Mouse (Mus musculus): Measurements from ENCODE around the gene Fmod. TPM values are rescaled to one million over a fixed set of nuclear protein-coding genes. Genes with fewer than 3 reads are reported as not detected.
A peak's percentile ranks its signal among the peaks of the same experiment; 100 is the strongest.

Fmod gene
- polyA plus RNA-seq, 1 experiment from 2014 or later: 2.2 TPM

- ATAC-seq (replicated peaks; ENCODE audit: low FRiP score): no peak
- Histone ChIP-seq H3K27ac (ENCODE audit: low read depth, low read length) (no peak overlapping the region), H3K36me3 (ENCODE audit: control insufficient read depth, insufficient read depth, low read length) (no peaks in the 10 kb centered on the region), H3K4me1 (replicated peaks; ENCODE audit: control insufficient read depth, insufficient read depth, low read length) (no peaks in the 10 kb centered on the region; the same call in 1 of the 2 replicates), H3K9me3 (ENCODE audit: control insufficient read depth, low read length) (no peaks in the 10 kb centered on the region), H3K4me2 (ENCODE audit: low read depth, low read length, severe bottlenecking) (no peak overlapping the region), H3K9ac (ENCODE audit: low read length) (no peak overlapping the region), H3K4me3 (ENCODE audit: low read depth, low read length) (no peak overlapping the region), H3K27me3 (ENCODE audit: control insufficient read depth, insufficient read depth, low read length) (no peaks in the 10 kb centered on the region)
- WGBS: 89% methylated on average over 14 of the region's 14 CpGs
- DNase-seq (ENCODE audit: low spot score): no peak
These were observed 8.8 kb upstream of the Fmod start for GRCm38 (mm10) chr1:134028161-134028846.

- no peak for ATAC-seq (replicated peaks; ENCODE audit: low FRiP score)
These were observed 562 bp upstream of the Fmod start for GRCm38 (mm10) chr1:134036492-134036891.

DNA sequence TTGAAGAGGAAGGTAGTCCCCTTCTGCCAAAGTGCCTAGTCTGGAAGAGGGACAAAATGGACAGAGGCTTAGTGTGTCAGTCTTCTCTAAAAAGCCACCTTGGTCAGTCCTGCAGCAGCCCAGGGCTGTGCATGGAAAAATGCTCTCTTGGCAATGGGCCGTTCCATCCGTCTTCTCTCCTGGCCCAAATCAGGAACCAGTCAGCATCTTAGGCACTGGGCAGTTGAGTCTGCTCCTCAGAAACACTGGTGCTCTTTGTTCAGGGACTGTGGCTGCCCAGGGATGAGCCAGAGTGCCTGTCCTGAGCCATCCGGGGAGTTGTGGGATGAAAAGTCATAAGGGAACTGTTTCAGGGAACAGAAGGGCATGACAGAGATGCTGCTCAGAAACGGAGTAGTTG, 1.3 kb downstream of the Fmod start:
- Histone ChIP-seq H3K36me3 (ENCODE audit: control insufficient read depth, insufficient read depth, low read length) (no peaks in the 10 kb centered on the region), H3K4me1 (replicated peaks; ENCODE audit: control insufficient read depth, insufficient read depth, low read length) (peaks cover 1% of the 10 kb centered on the region; the same call in 1 of the 2 replicates), H3K4me2 (ENCODE audit: low read depth, low read length, severe bottlenecking) (no peak overlapping the region), H3K27ac (ENCODE audit: low read depth, low read length) (no peak overlapping the region), H3K9ac (ENCODE audit: low read length) (no peak overlapping the region), H3K9me3 (ENCODE audit: control insufficient read depth, low read length) (no peaks in the 10 kb centered on the region), H3K4me3 (ENCODE audit: low read depth, low read length) (no peak overlapping the region), H3K27me3 (ENCODE audit: control insufficient read depth, insufficient read depth, low read length) (no peaks in the 10 kb centered on the region)
- 82% methylated on average over 4 of the region's 4 CpGs for WGBS
- ATAC-seq (replicated peaks; ENCODE audit: low FRiP score) (no peak), DNase-seq (ENCODE audit: low spot score) (no peak)

More at GRCm38 (mm10) chr1:134036492-134036891, 562 bp upstream of the Fmod start:
- H3K9ac ChIP-seq (ENCODE audit: low read length): no peak overlapping the region
- no peak overlapping the region for H3K4me2 ChIP-seq (ENCODE audit: low read depth, low read length, severe bottlenecking)
- H3K27ac ChIP-seq (ENCODE audit: low read depth, low read length): no peak overlapping the region
- 64% methylated on average over 2 of the region's 2 CpGs for WGBS
- H3K4me3 ChIP-seq (ENCODE audit: low read depth, low read length): no peak overlapping the region
- H3K4me1 ChIP-seq (replicated peaks; ENCODE audit: control insufficient read depth, insufficient read depth, low read length): no peaks in the 10 kb centered on the region
- no peak for DNase-seq (ENCODE audit: low spot score)
- no peaks in the 10 kb centered on the region for H3K36me3 ChIP-seq (ENCODE audit: control insufficient read depth, insufficient read depth, low read length)
- H3K9me3 ChIP-seq (ENCODE audit: control insufficient read depth, low read length): no peaks in the 10 kb centered on the region
- no peaks in the 10 kb centered on the region for H3K27me3 ChIP-seq (ENCODE audit: control insufficient read depth, insufficient read depth, low read length)

- Histone ChIP-seq H3K9me3 (ENCODE audit: control insufficient read depth, low read length) (no peaks in the 10 kb centered on the region), H3K27ac (ENCODE audit: low read depth, low read length) (no peak overlapping the region), H3K27me3 (ENCODE audit: control insufficient read depth, insufficient read depth, low read length) (no peaks in the 10 kb centered on the region), H3K4me2 (ENCODE audit: low read depth, low read length, severe bottlenecking) (no peak overlapping the region), H3K9ac (ENCODE audit: low read length) (no peak overlapping the region), H3K4me3 (ENCODE audit: low read depth, low read length) (no peak overlapping the region), H3K4me1 (replicated peaks; ENCODE audit: control insufficient read depth, insufficient read depth, low read length) (peaks cover 2% of the 10 kb centered on the region; the same call in 1 of the 2 replicates), H3K36me3 (ENCODE audit: control insufficient read depth, insufficient read depth, low read length) (no peaks in the 10 kb centered on the region)
- WGBS: 88% methylated on average over 2 of the region's 2 CpGs
- ATAC-seq (replicated peaks; ENCODE audit: low FRiP score) (no peak), DNase-seq (ENCODE audit: low spot score) (no peak)
These were observed 2.3 kb downstream of the Fmod start for GRCm38 (mm10) chr1:134039361-134039760.

DNA sequence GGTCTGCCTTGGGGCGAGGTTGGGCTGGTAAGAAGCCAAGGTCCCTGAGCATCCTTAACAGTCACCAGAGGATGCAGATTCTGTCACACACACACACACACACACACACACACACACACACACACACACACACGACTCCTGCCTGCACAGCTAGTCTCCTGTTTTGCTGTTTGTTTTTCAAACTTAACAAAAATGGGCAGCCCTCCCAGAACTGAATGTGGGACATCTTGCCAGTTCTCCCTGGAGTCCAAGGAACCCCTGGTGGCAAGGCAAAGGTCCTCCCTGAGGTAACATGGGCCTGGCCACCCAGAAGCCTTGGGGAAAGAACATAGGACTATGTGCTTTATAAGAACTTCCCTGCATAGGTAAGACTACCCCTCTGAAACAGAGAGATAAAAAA, 4.8 kb downstream of the Fmod start:
- no peak overlapping the region for H3K4me2 ChIP-seq (ENCODE audit: low read depth, low read length, severe bottlenecking)
- ATAC-seq (replicated peaks; ENCODE audit: low FRiP score) (no peak), DNase-seq (ENCODE audit: low spot score) (no peak)
- no peak overlapping the region for H3K27ac ChIP-seq (ENCODE audit: low read depth, low read length)
- peaks cover 2% of the 10 kb centered on the region; the same call in 1 of the 2 replicates for H3K4me1 ChIP-seq (replicated peaks; ENCODE audit: control insufficient read depth, insufficient read depth, low read length)
- H3K9ac ChIP-seq (ENCODE audit: low read length): no peak overlapping the region
- no peak overlapping the region for H3K4me3 ChIP-seq (ENCODE audit: low read depth, low read length)
- H3K36me3 ChIP-seq (ENCODE audit: control insufficient read depth, insufficient read depth, low read length): no peaks in the 10 kb centered on the region
- no peaks in the 10 kb centered on the region for H3K27me3 ChIP-seq (ENCODE audit: control insufficient read depth, insufficient read depth, low read length)
- H3K9me3 ChIP-seq (ENCODE audit: control insufficient read depth, low read length): no peaks in the 10 kb centered on the region
- WGBS: 62% methylated on average over 2 of the region's 2 CpGs

- Histone ChIP-seq H3K27me3 (ENCODE audit: control insufficient read depth, insufficient read depth, low read length) (no peaks in the 10 kb centered on the region), H3K9me3 (ENCODE audit: control insufficient read depth, low read length) (no peaks in the 10 kb centered on the region), H3K4me3 (ENCODE audit: low read depth, low read length) (no peak overlapping the region), H3K4me2 (ENCODE audit: low read depth, low read length, severe bottlenecking) (no peak overlapping the region), H3K27ac (ENCODE audit: low read depth, low read length) (no peak overlapping the region), H3K9ac (ENCODE audit: low read length) (no peak overlapping the region), H3K36me3 (ENCODE audit: control insufficient read depth, insufficient read depth, low read length) (no peaks in the 10 kb centered on the region), H3K4me1 (replicated peaks; ENCODE audit: control insufficient read depth, insufficient read depth, low read length) (peaks cover 2% of the 10 kb centered on the region; the same call in 1 of the 2 replicates)
- ATAC-seq (replicated peaks; ENCODE audit: low FRiP score) (no peak), DNase-seq (ENCODE audit: low spot score) (no peak)
- WGBS: 17% methylated on average over 1 of the region's 1 CpGs
These were observed 5.3 kb downstream of the Fmod start for GRCm38 (mm10) chr1:134042341-134042740.

- no peak for ATAC-seq (replicated peaks; ENCODE audit: low FRiP score)
- 94% methylated on average over 6 of the region's 6 CpGs for WGBS
- Histone ChIP-seq H3K27ac (ENCODE audit: low read depth, low read length) (no peak overlapping the region), H3K4me2 (ENCODE audit: low read depth, low read length, severe bottlenecking) (no peak overlapping the region), H3K27me3 (ENCODE audit: control insufficient read depth, insufficient read depth, low read length) (no peaks in the 10 kb centered on the region), H3K9me3 (ENCODE audit: control insufficient read depth, low read length) (no peaks in the 10 kb centered on the region), H3K4me3 (ENCODE audit: low read depth, low read length) (no peak overlapping the region), H3K36me3 (ENCODE audit: control insufficient read depth, insufficient read depth, low read length) (no peaks in the 10 kb centered on the region), H3K4me1 (replicated peaks; ENCODE audit: control insufficient read depth, insufficient read depth, low read length) (peaks cover 2% of the 10 kb centered on the region; the same call in 1 of the 2 replicates), H3K9ac (ENCODE audit: low read length) (no peak overlapping the region)
- DNase-seq (ENCODE audit: low spot score): no peak
These were observed 7.8 kb downstream of the Fmod start for GRCm38 (mm10) chr1:134044805-134045204.

GRCm38 (mm10) chr1:134045971-134046370, 8.9 kb downstream of the Fmod start:
- no peaks in the 10 kb centered on the region for H3K9me3 ChIP-seq (ENCODE audit: control insufficient read depth, low read length)
- H3K4me1 ChIP-seq (replicated peaks; ENCODE audit: control insufficient read depth, insufficient read depth, low read length): peaks cover 2% of the 10 kb centered on the region; the same call in 1 of the 2 replicates
- peak overlapping the region; percentile 46 for H3K4me2 ChIP-seq (ENCODE audit: low read depth, low read length, severe bottlenecking)
- peak overlapping the region; percentile 0; the same call in 1 of the 2 replicates for H3K9ac ChIP-seq (ENCODE audit: low read length)
- DNase-seq (ENCODE audit: low spot score): peak; percentile 90
- peak; percentile 68 for ATAC-seq (replicated peaks; ENCODE audit: low FRiP score)
- H3K27ac ChIP-seq (ENCODE audit: low read depth, low read length): no peak overlapping the region
- peak overlapping the region; percentile 18; the same call in 1 of the 2 replicates for H3K4me3 ChIP-seq (ENCODE audit: low read depth, low read length)
- no peaks in the 10 kb centered on the region for H3K36me3 ChIP-seq (ENCODE audit: control insufficient read depth, insufficient read depth, low read length)
- WGBS: 6% methylated on average over 9 of the region's 9 CpGs
- H3K27me3 ChIP-seq (ENCODE audit: control insufficient read depth, insufficient read depth, low read length): no peaks in the 10 kb centered on the region

- H3K27ac ChIP-seq (ENCODE audit: low read depth, low read length): no peak overlapping the region
- no peaks in the 10 kb centered on the region for H3K27me3 ChIP-seq (ENCODE audit: control insufficient read depth, insufficient read depth, low read length)
- H3K9me3 ChIP-seq (ENCODE audit: control insufficient read depth, low read length): no peaks in the 10 kb centered on the region
- WGBS: 17% methylated on average over 23 of the region's 23 CpGs
- H3K4me2 ChIP-seq (ENCODE audit: low read depth, low read length, severe bottlenecking): peak overlapping the region; percentile 46
- ATAC-seq (replicated peaks; ENCODE audit: low FRiP score): peak; percentile 42
- peak overlapping the region; percentile 18; the same call in 1 of the 2 replicates for H3K4me3 ChIP-seq (ENCODE audit: low read depth, low read length)
- H3K4me1 ChIP-seq (replicated peaks; ENCODE audit: control insufficient read depth, insufficient read depth, low read length): peaks cover 2% of the 10 kb centered on the region; the same call in 1 of the 2 replicates
- H3K9ac ChIP-seq (ENCODE audit: low read length): peak overlapping the region; percentile 10; the same call in 1 of the 2 replicates
- H3K36me3 ChIP-seq (ENCODE audit: control insufficient read depth, insufficient read depth, low read length): no peaks in the 10 kb centered on the region
- DNase-seq (ENCODE audit: low spot score): peak; percentile 66
These were observed 9.3 kb downstream of the Fmod start for GRCm38 (mm10) chr1:134046387-134046786.
